Mouse (Mus musculus) natural killer cell, adult 2 months (primary cell): Measurements from ENCODE around the gene Rbms1.
A peak's percentile ranks its signal among the peaks of the same experiment; 100 is the strongest.

ENCODE experiments used
- DNase-seq, 2 experiments: peaks; one replicate each; pipeline ENCODE4 v3.0.0; 2022; ENCODE audit warnings: low spot score in 2 of 2

The Rbms1 gene

DNA sequence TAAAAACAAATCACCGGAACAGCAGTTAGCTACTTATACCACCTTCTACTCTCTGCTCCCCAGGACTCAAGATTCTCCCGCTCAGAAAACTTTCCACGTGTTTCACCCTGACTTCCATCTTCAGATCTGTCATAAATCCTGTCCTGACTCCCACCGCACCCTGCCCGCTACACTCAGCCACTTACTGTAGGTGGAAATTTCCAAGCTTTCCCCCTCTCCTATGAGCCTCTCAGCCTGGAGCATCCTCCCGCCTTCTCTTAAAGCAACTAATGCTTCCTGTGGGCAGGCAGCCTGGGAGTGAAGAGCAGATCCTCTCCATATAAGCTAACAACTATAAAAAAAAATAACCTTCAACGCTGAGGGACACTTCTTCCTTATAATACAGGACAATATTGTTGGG lies 44.6 kb downstream of the Rbms1 start:
- no peak for DNase-seq

DNA sequence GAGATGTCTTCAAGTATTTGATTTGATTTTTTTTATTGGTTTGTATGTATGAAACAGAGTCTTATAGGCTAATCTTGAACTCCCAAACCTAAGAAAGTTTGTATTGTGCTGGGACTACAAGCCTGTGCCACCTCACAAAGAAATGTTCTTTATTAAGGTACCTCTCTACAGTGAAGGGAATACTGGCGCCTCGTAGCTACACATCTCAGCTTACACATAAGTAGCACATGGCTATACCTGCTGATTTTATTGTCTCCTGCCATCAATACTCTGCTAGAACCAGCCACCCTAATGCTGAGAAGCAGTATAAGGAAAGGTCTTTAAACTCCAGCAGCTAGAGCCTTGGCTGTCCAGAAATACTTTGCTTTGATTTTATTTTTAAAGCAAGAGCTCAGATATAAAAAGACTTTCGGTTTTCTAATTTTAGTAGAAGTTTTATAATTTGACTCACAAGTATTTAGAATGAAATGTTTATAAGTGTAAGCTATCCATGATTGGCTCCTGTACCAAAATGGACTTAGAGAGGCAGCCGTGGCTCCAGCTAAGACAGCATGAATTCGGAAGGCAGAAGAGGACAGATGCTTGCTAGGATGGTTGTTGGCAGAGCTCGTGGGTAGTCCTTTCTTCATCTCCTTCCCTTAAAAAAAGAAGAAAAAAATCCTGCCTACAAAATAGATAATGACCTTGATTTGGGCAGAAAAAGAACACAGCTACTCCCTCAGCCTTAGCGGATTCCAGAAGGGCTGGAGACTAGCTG lies 48.3 kb downstream of the Rbms1 start:
- DNase-seq, result no peak

DNA sequence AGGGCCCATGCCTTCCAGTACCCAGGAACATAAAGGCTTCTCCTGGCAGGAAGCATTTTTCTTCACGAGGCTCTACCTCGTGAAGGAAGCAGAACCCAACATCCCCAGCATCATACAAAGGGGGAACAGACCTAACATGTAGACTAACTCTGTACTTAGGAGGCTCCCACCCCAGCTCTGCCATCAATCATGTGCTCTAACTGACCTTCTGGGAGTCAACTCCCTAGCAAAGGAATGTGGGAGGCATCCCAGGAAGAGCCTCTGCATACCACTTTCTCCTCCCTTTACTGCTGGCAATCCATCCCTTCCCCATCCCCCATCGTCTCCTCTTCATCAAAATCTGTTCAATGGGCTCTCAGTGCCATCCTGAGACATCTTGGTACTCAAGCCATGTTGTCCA lies 49.7 kb downstream of the Rbms1 start:
- no peak for DNase-seq

- no peak for DNase-seq
These were observed 51.3 kb downstream of the Rbms1 start for GRCm38 (mm10) chr2:60911716-60912115.

- no peak for DNase-seq
These were observed 52.2 kb downstream of the Rbms1 start for GRCm38 (mm10) chr2:60910820-60911219.

DNA sequence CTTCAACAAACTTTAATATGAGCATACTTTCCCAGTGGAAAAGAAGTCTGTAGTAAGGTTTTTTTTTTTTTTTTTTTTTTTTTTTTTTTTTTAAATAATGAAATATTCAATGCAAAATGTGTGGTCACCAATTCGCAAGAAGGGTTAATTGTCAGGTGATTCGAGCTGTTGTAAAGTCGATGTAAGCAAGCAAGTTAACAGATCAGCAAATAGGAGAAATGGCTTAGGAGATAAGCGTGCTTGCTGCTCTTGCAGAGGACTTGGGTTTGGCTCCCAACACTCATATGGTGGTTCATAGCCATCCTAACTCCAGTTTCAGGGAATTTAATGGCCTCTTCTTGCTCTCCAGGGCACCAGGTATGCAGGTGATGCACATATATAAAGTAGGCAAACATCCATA lies 54.4 kb downstream of the Rbms1 start:
- DNase-seq, result no peak

DNA sequence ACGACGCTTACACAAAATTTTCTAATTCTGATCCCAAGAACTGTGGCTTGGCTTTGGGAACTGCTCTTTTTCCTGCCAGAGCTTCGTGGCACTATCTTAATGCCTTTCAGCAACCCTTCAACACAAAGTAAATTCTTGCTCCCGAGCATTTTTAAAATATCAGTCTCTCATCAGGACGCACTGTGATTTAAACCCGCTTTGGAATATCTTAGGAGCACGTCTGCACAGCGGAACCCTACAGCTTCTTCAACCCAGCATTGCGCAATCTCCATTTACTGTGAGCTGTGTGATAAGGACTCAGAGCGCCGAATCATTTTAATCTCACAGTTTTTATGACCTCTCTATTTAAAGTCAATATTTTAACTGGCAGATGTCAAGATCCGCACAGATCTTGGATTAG lies 54.9 kb downstream of the Rbms1 start:
- no peak for DNase-seq

DNA sequence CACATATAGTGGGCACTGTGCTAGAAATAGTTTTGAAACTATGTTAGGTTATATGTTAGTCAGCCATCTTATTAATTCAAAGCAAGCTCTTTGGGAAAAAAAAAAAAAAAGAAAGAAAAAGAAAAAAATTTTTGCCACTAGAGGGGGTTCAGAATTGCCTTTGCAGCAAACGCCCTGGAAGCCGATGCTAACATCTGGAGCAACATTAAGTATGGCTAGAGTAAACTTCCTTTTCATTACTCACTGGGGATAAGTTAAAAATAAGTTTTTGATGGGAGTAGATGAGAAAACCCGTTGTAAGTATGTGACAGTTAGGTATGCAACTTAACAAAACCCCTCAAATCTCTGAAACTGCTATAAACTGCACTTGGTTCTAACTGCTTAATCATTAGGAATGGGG lies 57.7 kb downstream of the Rbms1 start:
- no peak for DNase-seq

DNA sequence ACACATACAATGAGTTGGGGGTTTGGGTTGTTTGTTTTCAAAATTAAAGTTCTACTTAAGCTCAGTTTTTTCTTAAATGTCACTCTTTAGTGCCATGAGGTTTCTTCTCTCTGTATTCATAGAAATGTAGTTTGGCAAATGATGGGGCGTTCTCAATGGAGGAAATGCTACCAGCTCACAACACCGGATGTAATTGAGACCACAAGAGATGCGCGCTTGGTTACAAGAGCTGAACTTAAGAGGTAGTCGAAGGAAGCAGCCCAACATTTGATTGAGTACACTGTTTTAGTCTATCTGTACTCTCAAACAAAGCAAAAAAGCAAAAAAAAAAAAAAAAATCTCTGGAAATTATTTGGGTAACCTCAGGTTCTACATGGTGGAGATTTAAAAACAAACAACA lies 58.9 kb downstream of the Rbms1 start:
- DNase-seq, result peak; percentile 43 to 50

GRCm38 (mm10) chr2:60903535-60903934 lies 59.5 kb downstream of the Rbms1 start:
- no peak for DNase-seq

DNA sequence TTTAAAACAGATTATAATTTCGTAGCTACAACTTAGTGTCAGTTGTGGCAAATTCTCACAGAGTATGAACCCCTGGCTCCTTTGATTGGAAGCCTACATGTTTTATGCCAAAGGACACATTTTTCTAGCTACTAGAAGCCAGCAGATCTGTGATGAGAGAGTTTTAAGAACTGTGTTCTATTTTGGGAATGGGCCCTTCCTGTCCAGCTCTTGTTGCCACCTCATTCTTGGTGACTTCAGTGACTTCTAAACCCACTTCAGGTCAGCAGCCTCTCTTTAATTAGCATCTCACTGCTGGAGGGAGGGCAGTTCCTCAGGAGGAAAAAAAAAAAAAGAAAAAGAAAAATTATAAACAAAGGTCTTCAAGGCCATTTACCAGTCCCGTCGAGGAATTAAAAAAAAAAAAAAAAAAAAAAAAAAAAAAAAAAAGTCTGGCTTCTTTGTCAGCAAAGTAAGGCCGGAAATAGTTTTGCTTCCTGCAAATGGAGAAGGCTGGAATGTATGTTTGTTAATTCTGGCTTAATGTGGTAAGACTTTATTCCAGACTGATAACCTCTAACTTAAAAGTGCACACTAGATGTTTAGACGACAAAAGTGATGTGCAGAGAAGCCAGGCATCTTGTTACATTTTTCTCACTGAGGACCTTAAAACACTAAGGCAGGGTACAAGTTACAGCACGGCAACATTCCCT lies 60.4 kb downstream of the Rbms1 start:
- no peak for DNase-seq

GRCm38 (mm10) chr2:60901511-60901951 lies 61.5 kb downstream of the Rbms1 start:
- peak in 1 of 2 experiments; percentile 32 for DNase-seq

- DNase-seq, result no peak
These were observed 62.0 kb downstream of the Rbms1 start for GRCm38 (mm10) chr2:60901013-60901412.

GRCm38 (mm10) chr2:60893042-60893441 lies 70.0 kb downstream of the Rbms1 start:
- DNase-seq, result no peak

- DNase-seq, result no peak
These were observed 79.1 kb downstream of the Rbms1 start for GRCm38 (mm10) chr2:60883931-60884330.

DNA sequence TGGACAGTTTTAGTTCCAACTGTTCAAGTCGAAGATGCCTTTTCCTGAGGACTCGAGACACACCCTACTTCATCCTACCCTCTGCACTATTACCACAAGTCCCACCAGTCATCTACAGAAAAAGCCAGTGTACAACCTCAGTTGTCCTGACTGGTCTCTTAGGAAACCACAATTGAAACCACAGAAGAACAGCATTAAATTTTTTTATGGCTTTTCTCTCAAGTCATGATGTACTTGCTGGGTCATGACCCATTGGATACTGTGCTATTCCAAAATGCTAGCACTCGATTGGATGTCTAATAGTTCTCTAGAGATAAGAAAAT lies 80.0 kb downstream of the Rbms1 start:
- DNase-seq, result no peak

DNA sequence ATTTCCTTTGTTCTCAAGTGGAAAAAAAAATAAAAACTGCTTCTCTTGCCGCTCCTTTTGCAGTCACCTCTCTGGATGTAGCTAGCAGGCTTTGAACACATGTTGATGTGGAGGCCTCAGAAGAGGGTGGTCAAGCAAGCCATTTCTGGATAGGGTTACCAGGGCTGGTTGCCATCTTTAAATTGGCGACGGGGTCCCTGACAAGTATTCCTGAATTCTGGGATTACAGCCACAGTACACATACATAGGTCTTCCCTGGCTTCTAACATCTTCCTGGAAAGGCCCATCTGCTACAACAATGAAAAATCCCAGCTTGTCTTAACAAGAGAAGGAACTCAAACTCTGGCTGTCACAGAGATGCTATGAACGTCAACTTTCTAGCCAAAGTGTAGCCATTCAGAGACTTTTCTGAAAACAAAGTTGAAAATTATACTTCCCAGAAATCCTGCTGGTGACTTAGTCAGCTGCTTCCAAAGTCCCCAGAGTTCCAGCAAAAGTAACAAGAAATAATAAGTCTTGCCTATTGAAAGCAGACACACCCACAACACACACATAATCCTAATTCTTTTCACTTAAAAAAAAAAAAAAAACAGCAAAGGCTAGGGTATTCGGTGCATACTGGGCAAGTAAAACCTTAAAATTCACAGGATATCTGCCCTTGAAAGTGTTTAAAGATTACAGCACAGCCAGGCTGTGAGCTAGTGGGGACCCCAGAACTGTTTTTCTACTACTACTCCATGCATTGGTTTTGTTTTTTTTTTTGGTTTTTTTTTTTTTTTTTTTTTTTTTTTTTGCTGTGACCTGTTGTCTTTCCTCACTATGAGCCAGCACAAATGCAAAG lies 80.6 kb downstream of the Rbms1 start:
- DNase-seq, result no peak

DNA sequence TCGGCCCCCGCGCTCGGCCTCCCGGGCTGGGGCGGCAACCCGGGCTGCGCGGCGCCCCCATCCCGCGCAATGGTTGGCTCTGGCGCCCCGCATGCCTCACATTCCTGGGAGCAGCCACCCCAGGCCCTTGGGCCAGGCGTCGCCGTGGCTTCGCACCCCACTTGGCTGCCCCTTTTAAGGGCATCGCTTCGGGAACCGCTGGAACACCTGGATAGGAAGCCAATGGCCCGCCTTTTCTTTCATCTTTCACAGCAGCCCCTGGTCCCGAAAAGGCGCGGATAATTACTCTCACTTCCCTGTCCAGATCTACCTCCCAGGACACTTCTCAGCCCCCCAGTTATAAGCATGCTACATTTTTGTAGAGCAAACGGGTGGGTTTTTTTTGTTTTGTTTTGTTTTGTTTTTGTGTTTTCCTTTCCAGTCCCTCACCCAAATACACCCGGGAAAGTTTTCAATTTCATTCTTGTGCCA lies 81.4 kb downstream of the Rbms1 start:
- no peak for DNase-seq

GRCm38 (mm10) chr2:60880789-60881570 lies 82.0 kb downstream of the Rbms1 start:
- peak; percentile 67 to 69 for DNase-seq

- DNase-seq, result no peak
These were observed 82.8 kb downstream of the Rbms1 start for GRCm38 (mm10) chr2:60879966-60880788.
